Mouse (Mus musculus): Measurements from ENCODE around the gene Mup3. TPM values are rescaled to one million over a fixed set of nuclear protein-coding genes. Genes with fewer than 3 reads are reported as not detected.

Gene Mup3
- 3.4 TPM for polyA plus RNA-seq (2014; fragmentation: Illumina TruSeq; extraction: RNeasy Lipid Tissue Mini Kit (QIAGEN cat#74804); ENCODE audit: low read depth, low replicate concordance)

DNA sequence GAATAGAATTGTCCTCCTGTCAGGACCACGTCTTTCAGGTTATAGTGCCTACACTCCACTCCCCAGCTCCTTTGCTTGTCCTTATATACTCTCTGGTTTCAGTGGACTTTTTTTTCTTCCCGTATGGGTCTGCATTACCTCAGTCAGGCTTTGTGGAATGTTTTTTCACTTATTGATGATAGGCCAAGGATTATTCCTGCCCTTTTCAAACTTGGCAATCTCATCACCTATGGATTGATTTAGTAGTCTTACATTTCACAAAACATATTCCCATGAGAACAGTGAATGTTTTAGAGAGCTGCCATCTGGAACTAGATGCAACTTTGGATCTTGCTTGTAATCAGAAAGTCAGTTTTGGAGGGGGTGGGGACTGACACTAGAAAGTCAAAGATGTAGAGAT is at the start of gene Mup3:
TSS of gene Mup3 (minus strand) at position 102 of the 400 bp plus-strand sequence.

DNA sequence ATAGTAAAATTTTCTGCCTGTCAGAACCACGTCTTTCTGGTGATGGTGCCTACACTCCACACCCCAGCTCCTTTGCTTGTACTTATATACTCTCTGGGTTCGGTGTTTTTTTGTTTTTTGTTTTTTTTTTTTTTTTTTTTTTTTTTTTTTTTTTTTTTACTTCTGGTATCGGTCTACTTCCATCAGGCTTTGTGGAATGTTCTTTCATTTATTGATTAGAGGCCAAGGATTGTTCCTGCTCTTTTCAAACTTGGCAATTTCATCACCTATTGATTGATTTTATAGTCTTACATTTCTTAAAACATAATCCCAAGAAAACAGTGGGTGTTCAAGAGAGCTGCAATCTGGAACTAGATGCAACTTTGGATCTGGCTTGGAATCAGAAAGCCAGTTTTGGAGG is 33.1 kb downstream of the Mup3 start, which contains the start of gene Mup20:
TSS of gene Mup20 (minus strand) at position 101 of the 400 bp plus-strand sequence.

Other genes with a start within 250 kb of the Mup3 start
- not detected for gene Mup20, start 33.2 kb downstream of the Mup3 start, polyA plus RNA-seq (2014; fragmentation: Illumina TruSeq; extraction: RNeasy Lipid Tissue Mini Kit (QIAGEN cat#74804); ENCODE audit: low read depth, low replicate concordance)
- not detected for gene Mup21, start 63.5 kb upstream of the Mup3 start, polyA plus RNA-seq (2014; fragmentation: Illumina TruSeq; extraction: RNeasy Lipid Tissue Mini Kit (QIAGEN cat#74804); ENCODE audit: low read depth, low replicate concordance)
- gene Zfp37, start 143.7 kb upstream of the Mup3 start, polyA plus RNA-seq (2014; fragmentation: Illumina TruSeq; extraction: RNeasy Lipid Tissue Mini Kit (QIAGEN cat#74804); ENCODE audit: low read depth, low replicate concordance): 12.1 TPM
- gene Slc31a2, start 175.2 kb upstream of the Mup3 start, polyA plus RNA-seq (2014; fragmentation: Illumina TruSeq; extraction: RNeasy Lipid Tissue Mini Kit (QIAGEN cat#74804); ENCODE audit: low read depth, low replicate concordance): 17.7 TPM

All from kidney, adult 10 weeks (tissue).